Mouse (Mus musculus): Measurements from ENCODE around the gene Ubac2. TPM values are rescaled to one million over a fixed set of nuclear protein-coding genes. Genes with fewer than 3 reads are reported as not detected.

Ubac2 gene
- total and polyA plus RNA-seq, 2 experiments from 2014 or later: 39.4 to 66.8 TPM

GRCm38 (mm10) chr14:121934597-121934946 lies 56.2 kb downstream of the Ubac2 start:
- Histone ChIP-seq H3K4me2 (ENCODE audit: low read depth, low read length) (no peak overlapping the region), H3K36me3 (replicated peaks; ENCODE audit: control insufficient read depth, insufficient read depth, low read length) (peaks cover 10% of the 10 kb centered on the region), H3K9me3 (replicated peaks; ENCODE audit: control insufficient read depth, low read length) (0 out of 2 replicates have a peak, but pooled peaks cover 6% of the 10 kb centered on the region), H3K4me1 (ENCODE audit: control insufficient read depth, insufficient read depth) (peaks cover 17% of the 10 kb centered on the region; the same call in 1 of the 2 replicates), H3K27me3 (ENCODE audit: control insufficient read depth, insufficient read depth, low read length) (no peaks in the 10 kb centered on the region), H3K27ac (ENCODE audit: low read depth) (no peak overlapping the region), H3K9ac (replicated peaks; ENCODE audit: low read depth, low read length) (no peak overlapping the region), H3K4me3 (ENCODE audit: low read depth, low read length) (no peak overlapping the region)
- DNase-seq (ENCODE audit: low spot score): no peak
- no peak for ATAC-seq (ENCODE audit: insufficient read depth, low read depth)
- TF ChIP-seq CTCF (IDR thresholded peaks at IDR 0.05; ENCODE audit: low read depth) (no peak), EP300 (IDR thresholded peaks at IDR 0.05; ENCODE audit: low read depth) (no peak)
- 84% methylated on average over 5 of the region's 5 CpGs for WGBS

- TF ChIP-seq CTCF (IDR thresholded peaks at IDR 0.05; ENCODE audit: low read depth) (no peak), EP300 (IDR thresholded peaks at IDR 0.05; ENCODE audit: low read depth) (no peak)
- Histone ChIP-seq H3K4me1 (ENCODE audit: control insufficient read depth, insufficient read depth) (peaks cover 13% of the 10 kb centered on the region; the same call in 1 of the 2 replicates), H3K27ac (ENCODE audit: low read depth) (no peak overlapping the region), H3K27me3 (ENCODE audit: control insufficient read depth, insufficient read depth, low read length) (no peaks in the 10 kb centered on the region), H3K4me2 (ENCODE audit: low read depth, low read length) (no peak overlapping the region), H3K9ac (replicated peaks; ENCODE audit: low read depth, low read length) (no peak overlapping the region), H3K4me3 (ENCODE audit: low read depth, low read length) (no peak overlapping the region), H3K9me3 (replicated peaks; ENCODE audit: control insufficient read depth, low read length) (0 out of 2 replicates have a peak, but pooled peaks cover 6% of the 10 kb centered on the region), H3K36me3 (replicated peaks; ENCODE audit: control insufficient read depth, insufficient read depth, low read length) (peaks cover 10% of the 10 kb centered on the region)
- 92% methylated on average over 4 of the region's 4 CpGs for WGBS
- ATAC-seq (ENCODE audit: insufficient read depth, low read depth): no peak
- DNase-seq (ENCODE audit: low spot score): no peak
These were observed 57.9 kb downstream of the Ubac2 start for GRCm38 (mm10) chr14:121936356-121936755.

- DNase-seq (ENCODE audit: low spot score) (no peak), ATAC-seq (ENCODE audit: insufficient read depth, low read depth) (no peak)
- WGBS: 67% methylated on average over 8 of the region's 8 CpGs
- no peak overlapping the region for H3K27ac ChIP-seq (ENCODE audit: low read depth)
- 0 out of 2 replicates have a peak, but pooled peaks cover 6% of the 10 kb centered on the region for H3K9me3 ChIP-seq (replicated peaks; ENCODE audit: control insufficient read depth, low read length)
- H3K4me3 ChIP-seq (ENCODE audit: low read depth, low read length): no peak overlapping the region
- TF ChIP-seq CTCF (IDR thresholded peaks at IDR 0.05; ENCODE audit: low read depth) (no peak), EP300 (IDR thresholded peaks at IDR 0.05; ENCODE audit: low read depth) (no peak)
- H3K4me1 ChIP-seq (ENCODE audit: control insufficient read depth, insufficient read depth): peaks cover 13% of the 10 kb centered on the region; the same call in 1 of the 2 replicates
- H3K9ac ChIP-seq (replicated peaks; ENCODE audit: low read depth, low read length): no peak overlapping the region
- H3K36me3 ChIP-seq (replicated peaks; ENCODE audit: control insufficient read depth, insufficient read depth, low read length): peaks cover 10% of the 10 kb centered on the region
- H3K27me3 ChIP-seq (ENCODE audit: control insufficient read depth, insufficient read depth, low read length): no peaks in the 10 kb centered on the region
- H3K4me2 ChIP-seq (ENCODE audit: low read depth, low read length): no peak overlapping the region
These were observed 58.4 kb downstream of the Ubac2 start for GRCm38 (mm10) chr14:121936856-121937255.

- Histone ChIP-seq H3K4me2 (ENCODE audit: low read depth, low read length) (no peak overlapping the region), H3K27me3 (ENCODE audit: control insufficient read depth, insufficient read depth, low read length) (no peaks in the 10 kb centered on the region), H3K4me1 (ENCODE audit: control insufficient read depth, insufficient read depth) (peaks cover 9% of the 10 kb centered on the region; the same call in 1 of the 2 replicates), H3K36me3 (replicated peaks; ENCODE audit: control insufficient read depth, insufficient read depth, low read length) (peaks cover 10% of the 10 kb centered on the region), H3K27ac (ENCODE audit: low read depth) (no peak overlapping the region), H3K4me3 (ENCODE audit: low read depth, low read length) (no peak overlapping the region), H3K9ac (replicated peaks; ENCODE audit: low read depth, low read length) (no peak overlapping the region), H3K9me3 (replicated peaks; ENCODE audit: control insufficient read depth, low read length) (0 out of 2 replicates have a peak, but pooled peaks cover 6% of the 10 kb centered on the region)
- TF ChIP-seq EP300 (IDR thresholded peaks at IDR 0.05; ENCODE audit: low read depth): no peak
- no peak for TF ChIP-seq CTCF (IDR thresholded peaks at IDR 0.05; ENCODE audit: low read depth)
- ATAC-seq (ENCODE audit: insufficient read depth, low read depth) (no peak), DNase-seq (ENCODE audit: low spot score) (no peak)
- WGBS: 62% methylated on average over 11 of the region's 11 CpGs
These were observed 59.3 kb downstream of the Ubac2 start for GRCm38 (mm10) chr14:121937601-121938255.

GRCm38 (mm10) chr14:121938256-121939191 lies 60.1 kb downstream of the Ubac2 start:
- H3K9me3 ChIP-seq (replicated peaks; ENCODE audit: control insufficient read depth, low read length): 0 out of 2 replicates have a peak, but pooled peaks cover 6% of the 10 kb centered on the region
- no peak overlapping the region for H3K27ac ChIP-seq (ENCODE audit: low read depth)
- H3K4me1 ChIP-seq (ENCODE audit: control insufficient read depth, insufficient read depth): peaks cover 9% of the 10 kb centered on the region; the same call in 1 of the 2 replicates
- no peak overlapping the region for H3K4me2 ChIP-seq (ENCODE audit: low read depth, low read length)
- no peak for TF ChIP-seq EP300 (IDR thresholded peaks at IDR 0.05; ENCODE audit: low read depth)
- TF ChIP-seq CTCF (IDR thresholded peaks at IDR 0.05; ENCODE audit: low read depth): no peak
- ATAC-seq (ENCODE audit: insufficient read depth, low read depth) (no peak), DNase-seq (ENCODE audit: low spot score) (no peak)
- no peaks in the 10 kb centered on the region for H3K27me3 ChIP-seq (ENCODE audit: control insufficient read depth, insufficient read depth, low read length)
- H3K9ac ChIP-seq (replicated peaks; ENCODE audit: low read depth, low read length): no peak overlapping the region
- H3K4me3 ChIP-seq (ENCODE audit: low read depth, low read length): no peak overlapping the region
- 74% methylated on average over 11 of the region's 11 CpGs for WGBS
- H3K36me3 ChIP-seq (replicated peaks; ENCODE audit: control insufficient read depth, insufficient read depth, low read length): peaks cover 10% of the 10 kb centered on the region; the same call in 1 of the 2 replicates
